Mouse (Mus musculus) liver, embryonic 11.5 days (tissue): ENCODE data around the gene Naa80. TPM values are rescaled to one million over a fixed set of nuclear protein-coding genes. Genes with fewer than 3 reads are reported as not detected.

ENCODE experiments used
- ATAC-seq: fragments of 200-750 bp; cut with Nextera tagmentation; replicated peaks from 2 replicates; pipeline ENCODE4 v1.8.0; 2017; ENCODE audit warnings: moderate number of reproducible peaks, mild to moderate bottlenecking, moderate TSS enrichment, moderate library complexity; ENCODE audit not compliant: low FRiP score
- DNase-seq: peaks from one replicate; pipeline ENCODE4 v3.0.0-alpha.2; 2017; ENCODE audit warnings: low spot score
- H3K27ac ChIP-seq: fragments of 300-500 bp; sonication (generic); 2 replicates; pipeline ENCODE4 v1.5.1; 2014; ENCODE audit warnings: mild to moderate bottlenecking, low read depth, low read length, control low read depth
- H3K27me3 ChIP-seq: fragments of 300-500 bp; sonication (generic); replicated peaks from 2 replicates; pipeline ENCODE4 v1.6.1; 2014; ENCODE audit warnings: low read length, mixed read lengths; ENCODE audit not compliant: control insufficient read depth, insufficient read depth
- H3K36me3 ChIP-seq: fragments of 300-500 bp; sonication (generic); 2 replicates; pipeline ENCODE4 v1.6.1; 2014; ENCODE audit warnings: mild to moderate bottlenecking, low read length, moderate library complexity, mixed read lengths; ENCODE audit not compliant: control insufficient read depth, insufficient read depth
- H3K4me1 ChIP-seq: fragments of 300-500 bp; sonication (generic); replicated peaks from 2 replicates; pipeline ENCODE4 v1.6.1; 2014; ENCODE audit warnings: low read length, mixed read lengths; ENCODE audit not compliant: control insufficient read depth, insufficient read depth
- H3K4me2 ChIP-seq: fragments of 300-500 bp; sonication (generic); 2 replicates; pipeline ENCODE4 v1.6.1; 2014; ENCODE audit warnings: mild to moderate bottlenecking, control low read depth, moderate library complexity
- H3K4me3 ChIP-seq: fragments of 300-500 bp; sonication (generic); 2 replicates; pipeline ENCODE4 v1.5.1; 2014; ENCODE audit warnings: low read depth, low read length, control low read depth
- H3K9ac ChIP-seq: fragments of 300-500 bp; sonication (generic); 2 replicates; pipeline ENCODE4 v1.6.1; 2014; ENCODE audit warnings: low read depth, low read length, control low read depth
- H3K9me3 ChIP-seq: fragments of 300-500 bp; sonication (generic); 2 replicates; pipeline ENCODE4 v1.6.1; 2016; ENCODE audit warnings: low read length, inconsistent platforms, mixed read lengths; ENCODE audit not compliant: control insufficient read depth
- WGBS: fragments of 180-500 bp; shearing (Covaris S2); extraction: QIAGEN DNeasy Blood & Tissue Kit; methylation state at CpG from one replicate; pipeline ENCODE4 v1.1.7; 2014; 5-methylcytosine and 5-hydroxymethylcytosine counted together
- polyA plus RNA-seq: library from polyadenylated mRNA; unstranded; fragments of >200 nt; fragmentation: Nextera tagmentation; extraction: Ambion mirVana; gene quantifications from 2 replicates; pipeline ENCODE4 v1.2.1, GENCODE M21; 2014

Naa80 gene
- polyA plus RNA-seq, 1 experiment from 2014 or later, result 20.7 TPM

GRCm38 (mm10) chr9:107627387-107628255, 48.9 kb downstream of the Naa80 start:
- no peaks in the 10 kb centered on the region for H3K9me3 ChIP-seq
- H3K27ac ChIP-seq, result peak overlapping the region; percentile 74
- H3K4me1 ChIP-seq, result peaks cover 74% of the 10 kb centered on the region
- no peak for DNase-seq
- H3K27me3 ChIP-seq, result no peaks in the 10 kb centered on the region
- H3K36me3 ChIP-seq, result peaks cover 8% of the 10 kb centered on the region; the same call in 1 of the 2 replicates
- no peak for ATAC-seq
- peak overlapping the region; percentile 50 for H3K4me2 ChIP-seq
- WGBS, result 41% methylated on average over 20 of the region's 20 CpGs
- H3K4me3 ChIP-seq, result 0 out of 2 replicates have a peak overlapping the region, but pooled peaks have one; percentile 6
- peak overlapping the region; percentile 41; the same call in 1 of the 2 replicates for H3K9ac ChIP-seq

- H3K27ac ChIP-seq, result peak overlapping the region; percentile 74
- peaks cover 8% of the 10 kb centered on the region; the same call in 1 of the 2 replicates for H3K36me3 ChIP-seq
- peak overlapping the region; percentile 22 for H3K4me3 ChIP-seq
- DNase-seq (no peak), ATAC-seq (no peak)
- H3K4me1 ChIP-seq, result peaks cover 79% of the 10 kb centered on the region
- 46% methylated on average over 15 of the region's 15 CpGs for WGBS
- no peaks in the 10 kb centered on the region for H3K9me3 ChIP-seq
- H3K27me3 ChIP-seq, result no peaks in the 10 kb centered on the region
- H3K9ac ChIP-seq, result peak overlapping the region; percentile 38
- peak overlapping the region; percentile 50 for H3K4me2 ChIP-seq
Observed at GRCm38 (mm10) chr9:107628721-107629410, 50.2 kb downstream of the Naa80 start.

GRCm38 (mm10) chr9:107629411-107629730, 50.7 kb downstream of the Naa80 start:
- 15% methylated on average over 4 of the region's 4 CpGs for WGBS
- H3K27me3 ChIP-seq, result no peaks in the 10 kb centered on the region
- peak overlapping the region; percentile 74; the same call in 1 of the 2 replicates for H3K27ac ChIP-seq
- peak overlapping the region; percentile 50 for H3K4me2 ChIP-seq
- H3K36me3 ChIP-seq, result peaks cover 8% of the 10 kb centered on the region; the same call in 1 of the 2 replicates
- ATAC-seq (no peak), DNase-seq (no peak)
- no peaks in the 10 kb centered on the region for H3K9me3 ChIP-seq
- peak overlapping the region; percentile 14; the same call in 1 of the 2 replicates for H3K4me3 ChIP-seq
- peaks cover 77% of the 10 kb centered on the region for H3K4me1 ChIP-seq
- peak overlapping the region; percentile 38 for H3K9ac ChIP-seq

- H3K4me2 ChIP-seq, result peak overlapping the region; percentile 50
- peak overlapping the region; percentile 74 for H3K27ac ChIP-seq
- no peaks in the 10 kb centered on the region for H3K9me3 ChIP-seq
- 0 out of 2 replicates have a peak overlapping the region, but pooled peaks have one; percentile 3 for H3K4me3 ChIP-seq
- H3K9ac ChIP-seq, result peak overlapping the region; percentile 31; the same call in 1 of the 2 replicates
- ATAC-seq (no peak), DNase-seq (no peak)
- WGBS, result 40% methylated on average over 14 of the region's 14 CpGs
- H3K27me3 ChIP-seq, result no peaks in the 10 kb centered on the region
- H3K36me3 ChIP-seq, result peaks cover 8% of the 10 kb centered on the region; the same call in 1 of the 2 replicates
- H3K4me1 ChIP-seq, result peaks cover 71% of the 10 kb centered on the region
Observed at GRCm38 (mm10) chr9:107629901-107630425, 51.3 kb downstream of the Naa80 start.

- WGBS, result 35% methylated on average over 4 of the region's 4 CpGs
- Histone ChIP-seq H3K9ac (peak overlapping the region; percentile 42; the same call in 1 of the 2 replicates), H3K9me3 (no peaks in the 10 kb centered on the region), H3K4me3 (no peak overlapping the region), H3K27me3 (no peaks in the 10 kb centered on the region), H3K4me1 (peaks cover 68% of the 10 kb centered on the region), H3K4me2 (peak overlapping the region; percentile 50), H3K36me3 (peaks cover 6% of the 10 kb centered on the region; the same call in 1 of the 2 replicates), H3K27ac (peak overlapping the region; percentile 74; the same call in 1 of the 2 replicates)
- ATAC-seq (no peak), DNase-seq (no peak)
Observed at GRCm38 (mm10) chr9:107630576-107630975, 51.9 kb downstream of the Naa80 start.

- DNase-seq (no peak), ATAC-seq (no peak)
- H3K27ac ChIP-seq, result peak overlapping the region; percentile 90
- no peak overlapping the region; the same call in 1 of the 2 replicates for H3K9ac ChIP-seq
- H3K27me3 ChIP-seq, result no peaks in the 10 kb centered on the region
- no peaks in the 10 kb centered on the region for H3K9me3 ChIP-seq
- peaks cover 71% of the 10 kb centered on the region for H3K4me1 ChIP-seq
- peak overlapping the region; percentile 29 for H3K4me2 ChIP-seq
- H3K4me3 ChIP-seq, result no peak overlapping the region
- peaks cover 6% of the 10 kb centered on the region; the same call in 1 of the 2 replicates for H3K36me3 ChIP-seq
- WGBS, result 86% methylated on average over 9 of the region's 9 CpGs
Observed at GRCm38 (mm10) chr9:107631311-107631826, 52.7 kb downstream of the Naa80 start.

- no peak overlapping the region for H3K4me3 ChIP-seq
- H3K4me2 ChIP-seq, result peak overlapping the region; percentile 29
Observed at GRCm38 (mm10) chr9:107631861-107632260, 53.2 kb downstream of the Naa80 start.

GRCm38 (mm10) chr9:107632478-107632877, 53.8 kb downstream of the Naa80 start:
- H3K27ac ChIP-seq, result peak overlapping the region; percentile 90
- DNase-seq (no peak), ATAC-seq (no peak)
- WGBS, result 51% methylated on average over 6 of the region's 6 CpGs
- peaks cover 61% of the 10 kb centered on the region for H3K4me1 ChIP-seq
- H3K4me3 ChIP-seq, result peak overlapping the region; percentile 89
- peak overlapping the region; percentile 97 for H3K4me2 ChIP-seq
- no peaks in the 10 kb centered on the region for H3K9me3 ChIP-seq
- peak overlapping the region; percentile 96 for H3K9ac ChIP-seq
- H3K27me3 ChIP-seq, result no peaks in the 10 kb centered on the region
- peaks cover 6% of the 10 kb centered on the region; the same call in 1 of the 2 replicates for H3K36me3 ChIP-seq

More at GRCm38 (mm10) chr9:107631861-107632260, 53.2 kb downstream of the Naa80 start:
- no peaks in the 10 kb centered on the region for H3K27me3 ChIP-seq
- peaks cover 68% of the 10 kb centered on the region for H3K4me1 ChIP-seq
- peak overlapping the region; percentile 90 for H3K27ac ChIP-seq
- no peak for ATAC-seq
- H3K9ac ChIP-seq, result peak overlapping the region; percentile 96
- 91% methylated on average over 8 of the region's 8 CpGs for WGBS
- peaks cover 6% of the 10 kb centered on the region; the same call in 1 of the 2 replicates for H3K36me3 ChIP-seq
- DNase-seq, result no peak
- no peaks in the 10 kb centered on the region for H3K9me3 ChIP-seq
